Mouse (Mus musculus) liver, embryonic 14.5 days (tissue): ENCODE results near the gene Bbof1. TPM values are rescaled to one million over a fixed set of nuclear protein-coding genes. Genes with fewer than 3 reads are reported as not detected.

Experiments
- ATAC-seq: fragments of 200-750 bp; cut with Nextera tagmentation; 2 replicates; pipeline ENCODE4 v1.8.0; 2017; ENCODE audit warnings: moderate number of reproducible peaks, mild to moderate bottlenecking, moderate library complexity; ENCODE audit not compliant: insufficient read depth
- DNase-seq, 3 experiments: peaks; one replicate each; pipeline ENCODE4 v3.0.0-alpha.2; 2012 to 2013; ENCODE audit warnings: low read depth in 3 of 3, low spot score in 3 of 3
- H3K27ac ChIP-seq: fragments of 300-500 bp; sonication (generic); 2 replicates; pipeline ENCODE4 v1.5.1; 2014; ENCODE audit warnings: moderate library complexity, mild to moderate bottlenecking, control low read depth, inconsistent platforms
- H3K27me3 ChIP-seq: fragments of 300-500 bp; sonication (generic); 2 replicates; pipeline ENCODE4 v1.6.1; 2014; ENCODE audit warnings: mild to moderate bottlenecking, low read length, moderate library complexity; ENCODE audit not compliant: control insufficient read depth, insufficient read depth
- H3K36me3 ChIP-seq: fragments of 300-500 bp; sonication (generic); replicated peaks from 2 replicates; pipeline ENCODE4 v1.6.1; 2014; ENCODE audit warnings: low read depth; ENCODE audit not compliant: control insufficient read depth, insufficient read depth
- H3K4me1 ChIP-seq, 2 experiments: fragments of 200-500 bp in 1 of 2; fragments of 300-500 bp in 1 of 2; sonication (generic) in 1 of 2; replicated peaks; 2 replicates each; pipeline ENCODE4 v1.6.1; 2012 to 2014; ENCODE audit warnings: antibody characterized with exemption in 1 of 2, inconsistent platforms in 1 of 2, low read length in 1 of 2; ENCODE audit not compliant: control insufficient read depth in 2 of 2, insufficient read depth in 2 of 2
- H3K4me2 ChIP-seq: fragments of 300-500 bp; sonication (generic); 2 replicates; pipeline ENCODE4 v1.6.1; 2014; ENCODE audit warnings: low read depth, mild to moderate bottlenecking, control low read depth, moderate library complexity
- H3K4me3 ChIP-seq, 2 experiments: fragments of 200-500 bp in 1 of 2; fragments of 300-500 bp in 1 of 2; sonication (generic) in 1 of 2; 2 replicates each; pipeline ENCODE4 v1.5.1; 2012 to 2014; ENCODE audit warnings: low read depth in 2 of 2, low read length in 2 of 2, mild to moderate bottlenecking in 2 of 2, control low read depth in 1 of 2, inconsistent platforms in 1 of 2, moderate library complexity in 1 of 2; ENCODE audit not compliant: insufficient read depth in 1 of 2
- H3K9ac ChIP-seq: fragments of 300-500 bp; sonication (generic); replicated peaks from 2 replicates; pipeline ENCODE4 v1.6.1; 2014; ENCODE audit warnings: mild to moderate bottlenecking, control low read depth, moderate library complexity
- H3K9me3 ChIP-seq: fragments of 300-500 bp; sonication (generic); 2 replicates; pipeline ENCODE4 v1.6.1; 2016; ENCODE audit warnings: low read length, mixed read lengths; ENCODE audit not compliant: control insufficient read depth
- CTCF ChIP-seq: IDR thresholded peaks from 2 replicates; pipeline ENCODE4 v1.5.1; 2016; ENCODE audit warnings: antibody characterized with exemption, low read depth, control low read depth
- EP300 ChIP-seq: IDR thresholded peaks from 2 replicates; pipeline ENCODE4 v1.6.1; 2016; ENCODE audit warnings: antibody characterized with exemption, low read depth
- WGBS: fragments of 180-500 bp; shearing (Covaris S2); extraction: QIAGEN DNeasy Blood & Tissue Kit; methylation state at CpG from one replicate; pipeline ENCODE4 v1.1.7; 2014; ENCODE audit not compliant: insufficient replicate concordance; 5-methylcytosine and 5-hydroxymethylcytosine counted together
- polyA plus RNA-seq, 2 experiments: library from polyadenylated mRNA; depleted of rRNA in 1 of 2; stranded (reverse) in 1 of 2; unstranded in 1 of 2; fragments of >200 nt; fragmentation: Nextera tagmentation in 1 of 2; extraction: Ambion mirVana in 1 of 2; gene quantifications; 2 replicates each; pipeline versions ENCODE4 v1.2.1 to v1.2.3; 2012 to 2014

Bbof1 gene
- polyA plus RNA-seq, 2 experiments, result 0.25 to 0.33 TPM

- Histone ChIP-seq H3K27ac (no peak overlapping the region; the same call in 1 of the 2 replicates), H3K36me3 (no peaks in the 10 kb centered on the region), H3K4me1 (peaks cover 0 to 23% of the 10 kb centered on the region in 2 experiments), H3K27me3 (no peaks in the 10 kb centered on the region), H3K4me2 (no peak overlapping the region), H3K9ac (no peak overlapping the region), H3K4me3 (no peak overlapping the region), H3K9me3 (no peaks in the 10 kb centered on the region)
- WGBS, result 71% methylated on average over 5 of the region's 5 CpGs
- TF ChIP-seq EP300 (no peak), CTCF (no peak)
- ATAC-seq (peak; percentile 48; the same call in 1 of the 2 replicates), DNase-seq (no peak)
These were observed 24.2 kb upstream of the Bbof1 start for GRCm38 (mm10) chr12:84384644-84385081.

- H3K36me3 ChIP-seq, result no peaks in the 10 kb centered on the region
- H3K27ac ChIP-seq, result no peak overlapping the region
- H3K4me3 ChIP-seq, result no peak overlapping the region
- ATAC-seq (no peak), DNase-seq (no peak)
- TF ChIP-seq CTCF, result no peak
- no peak for TF ChIP-seq EP300
- H3K9me3 ChIP-seq, result no peaks in the 10 kb centered on the region
- no peaks in the 10 kb centered on the region for H3K27me3 ChIP-seq
- peaks cover 0 to 23% of the 10 kb centered on the region in 2 experiments for H3K4me1 ChIP-seq
- WGBS, result 82% methylated on average over 4 of the region's 4 CpGs
- no peak overlapping the region for H3K9ac ChIP-seq
- H3K4me2 ChIP-seq, result no peak overlapping the region
These were observed 23.5 kb upstream of the Bbof1 start for GRCm38 (mm10) chr12:84385408-84385807.

GRCm38 (mm10) chr12:84388097-84388496 is 20.8 kb upstream of the Bbof1 start:
- no peak for DNase-seq
- Histone ChIP-seq H3K4me3 (no peak overlapping the region), H3K27ac (no peak overlapping the region), H3K9me3 (no peaks in the 10 kb centered on the region), H3K4me2 (no peak overlapping the region), H3K9ac (no peak overlapping the region), H3K27me3 (no peaks in the 10 kb centered on the region), H3K36me3 (no peaks in the 10 kb centered on the region), H3K4me1 (peaks cover 0 to 22% of the 10 kb centered on the region in 2 experiments)
- TF ChIP-seq EP300 (no peak), CTCF (no peak)
- 82% methylated on average over 8 of the region's 8 CpGs for WGBS
- ATAC-seq, result no peak

- Histone ChIP-seq H3K4me1 (peaks cover 0 to 20% of the 10 kb centered on the region in 2 experiments), H3K4me3 (no peak overlapping the region), H3K27ac (no peak overlapping the region), H3K4me2 (no peak overlapping the region), H3K9ac (no peak overlapping the region), H3K9me3 (no peaks in the 10 kb centered on the region), H3K36me3 (no peaks in the 10 kb centered on the region), H3K27me3 (no peaks in the 10 kb centered on the region)
- DNase-seq, result no peak
- WGBS, result 19% methylated on average over 14 of the region's 14 CpGs
- no peak for ATAC-seq
- TF ChIP-seq EP300 (no peak), CTCF (no peak)
These were observed 20.0 kb upstream of the Bbof1 start for GRCm38 (mm10) chr12:84388774-84389400.

GRCm38 (mm10) chr12:84390336-84390735 is 18.5 kb upstream of the Bbof1 start:
- no peak for DNase-seq
- no peaks in the 10 kb centered on the region for H3K27me3 ChIP-seq
- WGBS, result 78% methylated on average over 6 of the region's 6 CpGs
- peaks cover 0 to 11% of the 10 kb centered on the region in 2 experiments; a peak in 2 of 4 replicates for H3K4me1 ChIP-seq
- no peak overlapping the region for H3K4me2 ChIP-seq
- no peak overlapping the region for H3K27ac ChIP-seq
- H3K36me3 ChIP-seq, result no peaks in the 10 kb centered on the region
- no peak for ATAC-seq
- H3K4me3 ChIP-seq, result no peak overlapping the region
- TF ChIP-seq EP300 (no peak), CTCF (no peak)
- no peak overlapping the region for H3K9ac ChIP-seq
- no peaks in the 10 kb centered on the region for H3K9me3 ChIP-seq
